Comparison of ENCODE assay signal across 1 mouse cellular context in genomic region chr17:56337791-56338190, GRCm38 (mm10).
TF ChIP-seq lines count a peak whose summit lies in the region.

No protein-coding gene starts in this region.

TF ChIP-seq in MEL, 35 proteins besides CTCF, POLR2A, EP300 and RAD21 (continued from another document):
- TF ChIP-seq MYC (IDR thresholded peaks at IDR 0.05; ENCODE audit: low read depth, low read length): peak; percentile 69
- peak; percentile 44 for TF ChIP-seq GATA1 (IDR thresholded peaks at IDR 0.05; ENCODE audit: low read depth, low read length)
- TF ChIP-seq CHD1 (IDR thresholded peaks at IDR 0.05; ENCODE audit: low read depth, low read length): no peak
- TF ChIP-seq NRF1 (IDR thresholded peaks at IDR 0.05; ENCODE audit: insufficient read depth, low read depth, low read length, poor library complexity, severe bottlenecking): no peak
- TF ChIP-seq ELF1 (IDR thresholded peaks at IDR 0.05; ENCODE audit: low read depth, low read length): no peak
- TF ChIP-seq CHD2 (IDR thresholded peaks at IDR 0.05; ENCODE audit: low read length): no peak
